Mouse (Mus musculus) liver, embryonic 14.5 days (tissue): Measurements from ENCODE around the gene Cntd1.

Source experiments
- CTCF ChIP-seq: IDR thresholded peaks from 2 replicates; pipeline ENCODE4 v1.5.1; 2016; ENCODE audit warnings: antibody characterized with exemption, low read depth, control low read depth
- EP300 ChIP-seq: IDR thresholded peaks from 2 replicates; pipeline ENCODE4 v1.6.1; 2016; ENCODE audit warnings: antibody characterized with exemption, low read depth

DNA sequence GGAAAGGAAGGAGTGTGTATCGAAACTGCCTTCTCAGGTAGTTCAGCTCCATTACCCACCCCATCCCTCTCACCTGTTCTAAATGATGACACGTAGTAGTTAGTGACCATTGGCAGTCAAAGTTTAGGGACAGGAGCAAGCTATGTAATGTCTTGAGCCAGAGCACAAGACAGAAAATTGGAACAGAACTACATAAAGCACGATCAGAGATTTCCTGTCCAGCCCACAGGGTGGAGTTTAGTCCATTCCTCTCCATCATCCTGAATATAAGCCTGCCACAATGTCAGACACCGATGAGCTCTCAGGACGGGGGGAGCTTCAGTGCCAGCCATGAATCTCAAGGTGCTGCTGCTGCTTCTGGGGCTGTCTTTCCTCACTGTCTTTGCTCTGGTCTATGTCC, 46.0 kb downstream of the Cntd1 start, which contains the start of gene Aoc2:
- TF ChIP-seq CTCF (no peak), EP300 (no peak)
